Mouse (Mus musculus) telencephalon, adult 2 months (tissue): ENCODE data around the gene Ggt1.

ENCODE experiments used
- DNase-seq: peaks from one replicate; pipeline ENCODE4 v3.0.0-alpha.2; 2011; ENCODE audit warnings: low read depth, low spot score

The Ggt1 gene

GRCm38 (mm10) chr10:75571937-75572336 lies 10.5 kb downstream of the Ggt1 start:
- no peak for DNase-seq

DNA sequence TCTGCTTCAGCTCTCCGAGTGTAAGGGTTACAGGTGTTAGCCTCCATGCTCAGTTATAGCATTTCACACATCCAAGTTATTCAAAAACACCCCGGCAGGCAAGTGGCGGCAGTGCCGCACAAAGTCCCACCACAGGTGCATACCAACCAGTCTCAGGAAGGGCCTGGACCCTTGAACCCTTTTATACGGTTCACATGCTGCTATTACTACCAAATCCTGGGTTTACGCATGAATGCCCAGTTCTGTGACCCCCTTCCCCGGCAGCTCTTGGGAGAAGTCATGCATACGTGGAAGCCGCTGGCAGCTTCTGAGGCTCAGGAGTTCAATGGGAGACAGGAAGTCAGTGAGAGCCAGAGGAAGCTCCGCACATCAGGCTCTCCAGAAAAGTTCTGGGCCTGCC lies 11.8 kb downstream of the Ggt1 start:
- DNase-seq: no peak

GRCm38 (mm10) chr10:75573965-75574364 lies 12.6 kb downstream of the Ggt1 start:
- DNase-seq: no peak

DNA sequence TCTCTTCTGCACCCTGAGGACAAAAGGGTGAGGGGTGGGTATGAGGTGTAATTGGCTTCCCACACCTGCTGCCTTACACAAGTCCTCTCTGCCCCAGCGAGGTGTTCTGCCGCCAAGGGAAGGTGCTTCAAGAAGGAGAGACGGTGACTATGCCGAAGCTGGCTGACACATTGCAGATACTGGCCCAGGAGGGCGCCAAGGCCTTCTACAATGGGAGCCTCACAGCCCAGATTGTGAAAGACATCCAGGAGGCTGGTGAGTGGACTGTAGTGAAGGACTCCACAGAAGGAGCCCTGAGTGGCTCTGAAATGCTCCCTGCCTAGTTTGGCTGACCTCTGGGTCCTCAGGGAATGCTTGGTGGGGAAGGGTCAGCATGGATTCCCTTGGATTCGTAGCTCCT lies 17.7 kb downstream of the Ggt1 start:
- DNase-seq: no peak

DNA sequence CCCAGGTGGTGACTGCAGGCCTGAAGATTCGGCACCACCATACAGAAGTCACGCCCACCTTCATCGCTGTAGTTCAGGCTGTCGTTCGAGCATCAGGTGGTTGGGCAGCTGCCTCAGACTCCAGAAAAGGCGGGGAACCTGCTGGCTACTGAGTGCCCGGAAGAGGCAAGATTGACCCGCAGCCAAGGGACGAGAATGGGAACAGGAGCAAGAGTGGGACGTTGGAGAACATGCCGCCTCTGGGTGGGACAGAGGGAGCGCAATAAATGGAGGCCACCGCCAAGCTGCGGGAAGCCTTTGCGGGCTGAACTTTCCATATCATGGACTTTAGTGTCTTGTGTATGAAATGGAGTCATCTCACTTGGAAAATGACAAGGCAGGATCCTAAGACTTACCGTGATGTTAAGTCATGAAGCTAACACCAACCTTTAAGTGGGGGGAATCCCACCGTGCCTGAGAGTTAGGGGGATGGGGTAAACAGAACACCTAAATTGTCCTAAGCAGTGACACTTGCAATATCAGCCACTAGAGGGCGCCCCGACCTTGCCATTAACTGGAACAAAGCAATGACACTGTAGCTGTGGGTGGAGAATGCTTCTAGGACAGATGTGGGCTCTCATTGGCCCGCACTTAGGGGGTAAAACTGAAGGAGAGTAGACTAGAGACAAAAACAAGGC lies 24.6 kb downstream of the Ggt1 start:
- DNase-seq: peak; percentile 65

GRCm38 (mm10) chr10:75586553-75586879 lies 25.1 kb downstream of the Ggt1 start:
- DNase-seq: no peak

- no peak for DNase-seq
Observed at GRCm38 (mm10) chr10:75587781-75588180, 26.4 kb downstream of the Ggt1 start.

GRCm38 (mm10) chr10:75588336-75588735 lies 26.9 kb downstream of the Ggt1 start:
- no peak for DNase-seq

GRCm38 (mm10) chr10:75589129-75589528 lies 27.7 kb downstream of the Ggt1 start, which contains the start of gene Ggt5:
TSS of gene Ggt5 (plus strand) at chr10:75589340.
- DNase-seq: no peak

DNA sequence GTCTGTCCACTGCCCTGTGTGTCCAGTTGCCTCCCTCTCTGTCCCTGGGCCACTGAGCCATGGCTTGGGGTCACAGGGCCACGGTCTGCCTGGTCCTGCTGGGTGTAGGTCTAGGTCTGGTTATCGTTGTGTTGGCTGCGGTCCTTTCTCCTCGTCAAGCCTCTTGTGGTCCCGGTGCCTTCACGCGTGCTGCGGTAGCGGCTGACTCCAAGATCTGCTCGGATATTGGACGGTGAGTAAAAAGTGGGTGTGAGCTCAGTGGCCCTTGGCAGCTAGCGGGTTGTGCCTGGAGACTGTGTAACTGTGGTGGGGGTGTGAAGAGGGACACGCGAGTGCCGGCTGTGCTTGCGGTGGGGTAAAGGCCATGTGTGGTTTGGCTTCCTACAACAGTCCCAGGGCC lies 28.2 kb downstream of the Ggt1 start:
- DNase-seq: no peak

DNA sequence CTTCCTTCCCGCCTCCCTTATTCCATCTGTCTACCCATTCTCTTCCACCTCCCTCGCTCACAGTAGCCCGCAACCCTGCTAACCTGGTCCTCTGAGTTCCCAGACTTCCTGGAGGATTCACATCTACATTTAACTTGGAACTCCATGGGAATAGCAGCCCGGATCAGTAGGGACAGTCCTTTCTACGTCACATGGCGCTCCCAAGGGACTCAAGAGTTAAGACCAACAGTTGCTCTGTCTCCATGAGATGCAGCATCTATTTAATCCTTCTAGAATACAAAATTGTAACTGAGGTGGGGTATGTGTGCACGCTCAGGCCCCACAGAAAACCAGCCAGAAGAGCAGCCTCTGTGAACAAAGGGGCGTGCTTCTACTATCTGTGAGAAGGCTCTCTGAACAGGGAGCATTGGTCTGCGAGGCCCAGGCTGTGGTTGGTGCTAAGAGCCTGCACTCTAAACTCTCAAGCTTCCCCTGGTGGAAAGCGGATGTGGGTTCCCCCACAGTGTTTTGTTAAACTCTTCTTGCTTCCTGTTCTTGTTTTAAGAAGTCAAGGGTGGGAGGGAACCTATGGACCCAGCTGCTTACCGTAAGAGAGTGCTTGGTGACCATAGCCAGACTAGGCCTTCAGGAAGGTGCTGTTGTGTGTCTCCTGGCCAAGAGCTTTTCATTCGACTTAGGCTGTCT lies 29.9 kb downstream of the Ggt1 start:
- peak; percentile 45 for DNase-seq

DNA sequence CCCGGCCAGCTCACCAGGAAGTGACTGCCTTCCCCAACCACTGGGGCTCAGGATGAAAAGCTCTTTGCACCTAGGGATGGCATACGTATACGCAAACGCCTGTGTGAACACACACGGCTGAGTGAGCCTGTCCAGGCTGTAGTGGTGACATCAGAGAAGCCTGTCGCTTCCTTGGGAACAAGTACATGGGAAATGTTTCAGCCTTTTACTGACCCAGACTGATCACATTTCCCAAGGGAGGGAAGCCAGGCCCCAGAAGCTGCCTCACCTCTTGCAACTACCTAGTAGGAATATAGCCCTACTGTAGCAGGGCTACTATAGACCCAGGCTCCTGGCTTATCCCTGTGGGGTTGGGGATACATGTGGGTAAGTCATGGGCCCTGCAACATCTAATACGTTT lies 31.2 kb downstream of the Ggt1 start:
- no peak for DNase-seq

DNA sequence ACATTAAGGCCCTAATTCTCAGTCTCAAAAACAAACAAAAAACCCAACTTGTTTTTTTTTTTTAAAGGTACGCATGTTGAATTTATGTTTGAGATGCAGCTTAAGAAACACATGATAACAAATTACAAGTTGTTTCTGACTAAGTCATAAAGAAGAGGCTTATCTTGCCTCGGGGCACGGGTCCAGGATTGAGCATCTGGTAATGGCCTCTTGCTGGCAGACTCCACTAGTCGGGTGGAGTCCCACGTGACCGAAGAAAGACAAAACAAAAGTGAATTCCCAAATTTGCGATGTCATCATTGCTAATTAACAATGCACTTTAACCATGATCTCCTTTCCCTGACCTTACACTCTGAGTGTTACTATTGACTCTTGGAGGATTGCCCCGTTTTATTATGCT lies 34.6 kb downstream of the Ggt1 start:
- no peak for DNase-seq

- DNase-seq: no peak
Observed at GRCm38 (mm10) chr10:75600189-75600730, 38.9 kb downstream of the Ggt1 start.

- DNase-seq: no peak
Observed at GRCm38 (mm10) chr10:75605162-75605846, 43.9 kb downstream of the Ggt1 start.

GRCm38 (mm10) chr10:75607253-75607652 lies 45.8 kb downstream of the Ggt1 start:
- DNase-seq: no peak

- no peak for DNase-seq
Observed at GRCm38 (mm10) chr10:75608975-75609374, 47.6 kb downstream of the Ggt1 start.

DNA sequence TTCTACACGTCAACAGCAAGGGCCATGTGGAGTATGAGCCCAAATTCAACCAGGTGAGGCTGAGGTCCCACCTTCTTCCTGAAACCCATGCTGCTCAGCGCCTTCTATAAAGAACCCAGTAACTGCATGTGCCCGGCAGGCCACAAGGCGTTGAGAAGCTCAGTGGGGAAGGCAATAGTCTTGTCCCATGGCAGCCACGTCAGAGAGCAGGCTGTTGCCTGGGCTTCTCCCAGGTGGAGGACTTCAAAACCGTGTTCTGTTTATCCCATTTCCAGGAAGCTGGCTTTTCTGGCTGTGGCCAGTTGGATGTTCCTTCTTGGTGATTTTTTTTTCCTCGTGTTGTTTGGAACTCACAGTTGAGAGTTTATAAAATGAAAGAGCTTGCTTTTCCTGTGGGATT lies 49.1 kb downstream of the Ggt1 start:
- DNase-seq: no peak

DNA sequence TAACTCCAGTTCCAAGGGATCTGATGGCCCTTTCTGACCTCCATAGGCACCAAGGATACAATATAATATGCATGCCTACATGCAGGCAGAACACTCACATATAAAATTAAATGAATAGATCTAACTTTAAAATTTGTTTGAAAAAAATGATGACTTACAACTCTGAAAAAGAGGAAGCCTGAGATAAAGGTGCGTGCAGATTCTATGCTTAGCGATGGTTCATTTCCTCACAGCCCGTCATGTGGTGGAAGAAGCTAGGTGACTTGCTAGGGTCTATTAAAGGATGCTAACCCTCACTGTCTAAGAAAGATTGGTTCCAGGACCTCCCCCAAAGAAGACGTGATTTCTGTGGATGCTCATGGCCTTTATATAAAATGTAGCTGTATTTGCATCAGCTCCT lies 54.6 kb downstream of the Ggt1 start:
- no peak for DNase-seq

- no peak for DNase-seq
Observed at GRCm38 (mm10) chr10:75620818-75621217, 59.4 kb downstream of the Ggt1 start.

DNA sequence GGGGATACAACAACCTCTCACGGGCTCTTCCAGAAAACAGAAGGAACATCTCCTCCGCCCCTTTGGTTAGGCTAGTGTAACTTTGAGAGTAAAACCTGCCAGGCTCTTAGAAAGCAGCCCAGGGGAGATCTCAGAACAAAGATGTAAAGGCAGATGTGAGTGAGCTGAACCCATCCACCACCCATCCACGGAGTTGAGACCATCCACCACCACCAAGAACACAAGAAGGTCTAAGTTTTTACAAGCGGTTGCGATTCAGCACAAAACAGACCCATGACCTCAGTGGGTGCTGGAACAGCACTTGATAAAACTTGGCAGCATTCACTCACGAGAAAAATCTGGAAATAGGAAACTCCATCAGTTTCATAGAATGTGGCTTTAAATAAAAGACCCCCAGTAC lies 64.5 kb downstream of the Ggt1 start:
- DNase-seq: no peak

DNA sequence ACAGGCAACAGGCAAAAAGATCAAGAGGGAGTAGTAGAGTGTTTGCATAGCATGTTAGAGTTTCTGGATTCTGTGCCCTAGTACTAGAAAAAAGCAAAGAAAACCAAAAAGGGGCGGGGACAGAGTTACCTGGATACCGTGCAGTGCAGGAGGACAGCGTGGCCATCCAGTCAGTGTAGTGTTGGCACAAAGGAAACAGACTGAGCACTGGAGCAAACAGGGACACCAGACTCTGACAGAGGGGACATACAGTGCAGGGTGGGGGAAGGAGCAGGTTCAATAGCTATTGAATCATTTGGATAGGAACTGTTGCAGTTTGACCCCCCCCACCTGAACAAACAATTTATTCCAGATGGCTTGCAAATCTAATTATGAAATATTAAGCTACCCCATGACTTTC lies 65.6 kb downstream of the Ggt1 start:
- DNase-seq: no peak

DNA sequence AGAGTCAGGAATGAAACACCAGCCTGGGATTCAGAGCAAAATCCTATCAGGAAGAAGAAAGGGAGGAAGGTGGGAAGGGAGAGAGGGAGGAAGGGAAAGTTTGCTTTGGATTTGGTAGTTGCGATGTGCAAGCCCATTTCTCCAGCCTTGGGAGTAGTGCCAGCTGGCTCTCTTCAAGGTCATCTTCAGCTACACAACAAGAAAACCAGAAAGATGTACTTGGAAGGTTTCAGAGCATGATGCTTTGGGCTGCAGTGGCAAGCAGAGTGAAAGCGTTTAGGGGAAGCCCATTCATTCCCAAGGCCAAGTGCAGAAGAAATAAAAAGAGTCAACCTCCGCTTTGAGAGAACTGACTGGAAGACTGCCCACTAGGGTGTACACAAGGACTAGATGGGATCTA lies 66.1 kb downstream of the Ggt1 start:
- DNase-seq: no peak
